Mouse (Mus musculus) forebrain, embryonic 12.5 days (tissue): ENCODE results near the gene Prkag2. TPM values are rescaled to one million over a fixed set of nuclear protein-coding genes. Genes with fewer than 3 reads are reported as not detected.
A peak's percentile ranks its signal among the peaks of the same experiment; 100 is the strongest.

Experiments used
- ATAC-seq: fragments of 200-750 bp; cut with Nextera tagmentation; 2 replicates; pipeline ENCODE4 v1.8.0; 2017; ENCODE audit warnings: moderate TSS enrichment; ENCODE audit not compliant: low FRiP score
- H3K27ac ChIP-seq: fragments of 300-500 bp; sonication (generic); 2 replicates; pipeline ENCODE4 v1.5.1; 2016; ENCODE audit warnings: mild to moderate bottlenecking
- H3K27me3 ChIP-seq: fragments of 300-500 bp; sonication (generic); 2 replicates; pipeline ENCODE4 v1.6.1; 2016; ENCODE audit warnings: mild to moderate bottlenecking
- H3K36me3 ChIP-seq: fragments of 300-500 bp; sonication (generic); replicated peaks from 2 replicates; pipeline ENCODE4 v1.6.1; 2016; ENCODE audit warnings: mild to moderate bottlenecking
- H3K4me1 ChIP-seq: fragments of 300-500 bp; sonication (generic); 2 replicates; pipeline ENCODE4 v1.6.1; 2016
- H3K4me2 ChIP-seq: fragments of 300-500 bp; sonication (generic); 2 replicates; pipeline ENCODE4 v1.6.1; 2016; ENCODE audit warnings: mild to moderate bottlenecking, moderate library complexity
- H3K4me3 ChIP-seq: fragments of 300-500 bp; sonication (generic); replicated peaks from 2 replicates; pipeline ENCODE4 v1.5.1; 2016; ENCODE audit warnings: mild to moderate bottlenecking
- H3K9ac ChIP-seq: fragments of 300-500 bp; sonication (generic); 2 replicates; pipeline ENCODE4 v1.6.1; 2016; ENCODE audit warnings: mild to moderate bottlenecking
- H3K9me3 ChIP-seq: fragments of 300-500 bp; sonication (generic); 2 replicates; pipeline ENCODE4 v1.6.1; 2016
- WGBS: fragments of 180-500 bp; shearing (Covaris S2); methylation state at CpG from one replicate; pipeline ENCODE4 v1.1.7; 2016; 5-methylcytosine and 5-hydroxymethylcytosine counted together
- polyA plus RNA-seq: library from polyadenylated mRNA; unstranded; fragments of >200 nt; fragmentation: Nextera tagmentation; extraction: Ambion mirVana; gene quantifications from 2 replicates; pipeline ENCODE4 v1.2.1, GENCODE M21; 2016

Gene Prkag2
- polyA plus RNA-seq, 1 experiment from 2014 or later, result 55.0 TPM

DNA sequence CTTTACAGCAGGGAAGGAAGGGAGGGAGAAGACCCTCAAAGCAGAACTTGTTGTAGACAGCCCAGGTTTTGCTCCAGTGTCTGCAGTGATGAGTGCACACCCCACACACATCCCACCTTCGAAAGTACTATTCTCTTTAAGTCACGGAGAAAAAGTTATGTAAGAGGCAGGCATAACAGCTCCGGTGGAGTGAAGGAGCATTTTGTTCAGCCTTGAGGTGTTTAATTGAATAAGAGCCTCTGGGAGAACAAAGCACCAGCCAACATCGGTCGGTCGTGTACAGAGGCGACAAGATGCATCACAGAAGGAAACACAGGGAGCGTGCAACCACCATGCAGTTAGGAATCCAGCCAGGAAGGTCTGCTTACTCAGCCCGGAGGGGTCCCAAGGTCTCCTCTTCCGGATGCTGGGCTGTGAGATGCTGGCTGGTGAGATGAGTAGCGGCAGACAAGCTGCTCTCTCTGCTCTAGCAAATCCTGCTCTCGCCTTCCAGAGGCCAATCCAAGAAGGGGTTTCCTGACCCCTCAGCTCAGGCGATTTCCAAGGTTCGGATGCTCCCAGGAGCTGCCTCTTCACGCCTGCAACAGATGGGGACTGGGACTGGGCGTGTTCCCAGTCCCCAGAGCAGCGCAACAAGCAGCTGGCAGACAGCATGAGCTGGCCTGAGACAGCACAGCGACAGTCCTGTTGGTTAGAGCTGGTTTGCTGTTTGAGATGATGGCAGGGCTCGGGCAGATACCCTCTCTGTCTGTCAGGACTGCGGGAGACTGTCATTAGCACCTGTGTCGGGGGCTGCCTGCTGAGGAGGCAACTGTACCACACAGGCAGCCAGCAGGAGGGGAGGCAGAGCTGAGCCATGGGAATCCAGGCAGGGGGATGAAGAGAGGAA is 41.3 kb downstream of the Prkag2 start:
- Histone ChIP-seq H3K27me3 (peaks cover 12% of the 10 kb centered on the region; the same call in 1 of the 2 replicates), H3K4me1 (peaks cover 25% of the 10 kb centered on the region), H3K4me2 (peak overlapping the region; percentile 11; the same call in 1 of the 2 replicates), H3K4me3 (no peak overlapping the region), H3K36me3 (no peaks in the 10 kb centered on the region), H3K27ac (no peak overlapping the region), H3K9me3 (no peaks in the 10 kb centered on the region), H3K9ac (no peak overlapping the region)
- ATAC-seq, result peak; percentile 45; the same call in 1 of the 2 replicates
- 22% methylated on average over 21 of the region's 21 CpGs for WGBS

DNA sequence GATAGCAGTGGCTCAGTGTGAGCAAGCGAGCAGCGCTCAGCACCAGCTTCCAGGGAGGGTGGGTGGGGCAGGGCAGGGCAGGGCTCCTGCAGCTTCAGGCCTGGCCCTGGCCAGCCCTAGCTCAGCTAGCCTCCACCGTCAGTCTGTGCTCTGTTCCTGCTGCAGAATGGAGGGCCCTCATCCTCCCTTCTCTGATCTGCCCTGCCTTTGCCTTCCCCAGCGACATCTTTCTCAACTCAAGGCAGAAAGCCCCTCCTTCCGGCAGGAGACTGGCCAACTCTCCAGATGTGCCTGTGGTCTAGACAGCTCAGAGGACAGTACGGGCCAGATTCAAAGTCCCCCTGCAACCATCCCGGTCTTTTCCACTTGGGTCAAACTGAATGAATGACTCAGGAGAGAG is 42.0 kb downstream of the Prkag2 start:
- no peak for ATAC-seq
- Histone ChIP-seq H3K27me3 (peaks cover 12% of the 10 kb centered on the region; the same call in 1 of the 2 replicates), H3K9me3 (no peaks in the 10 kb centered on the region), H3K4me1 (peaks cover 25% of the 10 kb centered on the region), H3K36me3 (no peaks in the 10 kb centered on the region), H3K27ac (no peak overlapping the region), H3K9ac (no peak overlapping the region), H3K4me2 (no peak overlapping the region), H3K4me3 (no peak overlapping the region)
- 45% methylated on average over 7 of the region's 7 CpGs for WGBS

DNA sequence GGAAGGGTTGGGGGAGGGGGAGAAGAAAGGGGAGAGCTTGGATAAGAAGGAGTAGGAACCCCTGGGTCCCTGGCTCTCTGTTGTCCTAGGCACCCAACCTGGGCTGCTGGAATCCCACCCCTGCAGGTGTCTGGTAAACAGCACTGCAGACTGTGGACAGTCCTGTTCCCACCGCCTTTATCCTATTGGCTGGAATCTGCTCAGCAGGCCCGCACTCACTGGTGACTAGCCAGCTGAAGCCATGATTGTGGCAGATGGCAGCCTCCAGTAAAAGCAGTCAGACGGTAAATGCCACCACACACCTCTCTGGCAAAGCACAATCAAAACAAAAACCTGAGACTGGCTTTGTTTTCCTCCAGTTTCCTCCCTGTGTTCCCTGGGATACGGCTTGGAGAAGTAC is 45.2 kb downstream of the Prkag2 start:
- 39% methylated on average over 4 of the region's 4 CpGs for WGBS
- Histone ChIP-seq H3K27me3 (peaks cover 12% of the 10 kb centered on the region; the same call in 1 of the 2 replicates), H3K36me3 (no peaks in the 10 kb centered on the region), H3K4me2 (no peak overlapping the region), H3K27ac (no peak overlapping the region), H3K9ac (no peak overlapping the region), H3K4me3 (no peak overlapping the region), H3K9me3 (no peaks in the 10 kb centered on the region), H3K4me1 (peaks cover 16% of the 10 kb centered on the region)
- no peak for ATAC-seq

DNA sequence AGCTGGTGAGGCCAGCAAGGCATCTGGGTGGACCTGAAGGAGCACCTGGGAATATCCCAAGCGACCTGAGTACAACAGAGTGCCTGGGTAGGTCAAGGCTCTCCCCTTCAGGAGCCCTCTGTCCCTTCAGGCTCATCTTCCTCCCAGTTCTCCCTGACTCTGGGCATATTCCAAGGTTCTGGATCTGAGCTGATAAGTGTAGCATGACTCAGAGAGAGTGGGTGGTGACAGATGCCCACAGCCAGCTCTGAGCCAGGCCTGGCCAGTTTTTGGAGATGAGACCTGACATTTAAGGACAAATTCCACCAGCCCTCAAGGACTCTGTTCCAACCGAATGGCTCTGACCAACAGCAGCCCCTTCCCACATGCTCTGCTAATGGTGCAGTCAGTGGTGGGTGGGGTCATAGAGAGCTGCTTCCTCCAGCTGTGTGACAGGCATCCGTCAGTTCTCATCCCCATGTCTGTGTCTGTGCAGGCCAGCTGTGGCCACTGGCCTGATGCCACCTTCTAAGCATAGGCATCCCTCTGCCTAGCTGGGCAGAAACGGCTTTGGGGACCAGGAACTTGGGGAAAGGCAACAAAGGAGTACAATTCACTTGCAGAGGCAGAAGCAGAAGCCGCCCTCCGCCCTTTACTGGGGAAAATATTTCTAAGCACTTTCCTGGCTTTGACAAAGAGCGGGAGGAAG is 46.3 kb downstream of the Prkag2 start:
- Histone ChIP-seq H3K27me3 (peaks cover 7% of the 10 kb centered on the region; the same call in 1 of the 2 replicates), H3K36me3 (no peaks in the 10 kb centered on the region), H3K27ac (no peak overlapping the region), H3K9ac (no peak overlapping the region), H3K4me1 (peaks cover 12% of the 10 kb centered on the region), H3K9me3 (no peaks in the 10 kb centered on the region), H3K4me2 (no peak overlapping the region), H3K4me3 (no peak overlapping the region)
- no peak for ATAC-seq
- 79% methylated on average over 7 of the region's 7 CpGs for WGBS

DNA sequence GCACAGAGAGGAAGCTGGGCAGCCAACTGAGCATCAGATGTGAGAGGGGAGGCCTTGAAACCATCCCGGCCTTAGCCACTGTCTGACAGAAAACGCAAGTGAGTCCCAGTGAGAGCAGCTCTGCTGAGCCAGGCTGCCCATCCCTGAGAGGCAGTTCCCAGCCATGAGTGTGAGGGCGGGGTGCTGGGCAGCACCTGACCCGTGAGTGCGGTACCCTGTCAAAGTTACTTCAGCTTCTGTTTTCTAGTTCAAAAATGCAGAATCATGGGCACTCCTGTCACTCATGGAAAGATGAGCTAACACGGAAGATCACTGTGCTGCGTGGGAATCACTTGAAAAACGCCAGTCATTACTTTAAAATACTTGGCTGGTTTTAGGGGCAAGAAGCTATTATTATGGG is 49.6 kb downstream of the Prkag2 start:
- WGBS, result 65% methylated on average over 8 of the region's 8 CpGs
- Histone ChIP-seq H3K9me3 (no peaks in the 10 kb centered on the region), H3K9ac (no peak overlapping the region), H3K4me1 (0 out of 2 replicates have a peak, but pooled peaks cover 3% of the 10 kb centered on the region), H3K36me3 (no peaks in the 10 kb centered on the region), H3K4me2 (no peak overlapping the region), H3K4me3 (no peak overlapping the region), H3K27me3 (no peaks in the 10 kb centered on the region), H3K27ac (no peak overlapping the region)
- no peak for ATAC-seq

DNA sequence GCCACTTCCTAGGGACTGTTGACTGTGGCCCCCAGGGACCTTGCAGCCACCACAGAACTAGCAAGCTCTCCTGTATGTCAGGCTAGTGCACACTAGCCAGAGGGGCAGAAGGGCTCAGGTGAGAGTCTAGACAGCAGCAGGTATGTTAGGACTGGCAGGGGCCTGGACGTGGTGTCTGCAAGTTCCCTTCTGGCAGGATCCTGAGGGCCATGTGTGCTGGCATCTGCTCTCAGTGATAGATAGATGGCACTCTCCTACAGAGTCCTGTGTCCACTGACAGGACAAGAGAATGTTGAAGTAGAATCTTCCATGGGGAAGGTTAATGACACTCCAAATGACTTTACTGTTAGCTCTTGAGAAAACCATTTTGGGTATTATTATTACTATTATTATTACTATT is 52.8 kb downstream of the Prkag2 start:
- Histone ChIP-seq H3K9ac (no peak overlapping the region), H3K36me3 (no peaks in the 10 kb centered on the region), H3K9me3 (no peaks in the 10 kb centered on the region), H3K4me2 (no peak overlapping the region), H3K27ac (no peak overlapping the region), H3K4me3 (no peak overlapping the region), H3K27me3 (no peaks in the 10 kb centered on the region), H3K4me1 (no peaks in the 10 kb centered on the region)
- 74% methylated on average over 1 of the region's 1 CpGs for whole genome bisulfite sequencing
- no peak for ATAC-seq

DNA sequence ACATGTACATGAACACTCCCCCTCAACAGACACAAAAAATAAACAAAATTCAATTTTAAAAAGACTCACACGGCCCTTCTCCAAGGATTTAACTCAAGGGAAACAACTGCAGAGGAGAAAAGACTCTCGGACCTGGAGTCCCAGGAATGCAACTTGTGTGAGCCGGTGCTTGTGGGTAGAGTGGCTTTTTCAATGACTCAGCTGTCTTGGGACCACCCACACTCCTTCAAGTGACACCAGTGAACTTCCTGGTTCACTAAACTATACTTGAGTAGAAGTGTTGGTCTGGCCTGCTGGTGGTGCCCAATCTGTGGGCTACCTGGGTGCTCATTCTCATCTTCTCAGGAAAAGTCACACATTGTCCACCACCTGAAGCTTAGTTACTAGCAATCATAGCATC is 53.7 kb downstream of the Prkag2 start:
- Histone ChIP-seq H3K36me3 (no peaks in the 10 kb centered on the region), H3K4me1 (no peaks in the 10 kb centered on the region), H3K9me3 (no peaks in the 10 kb centered on the region), H3K27me3 (no peaks in the 10 kb centered on the region), H3K9ac (no peak overlapping the region), H3K4me2 (no peak overlapping the region), H3K27ac (no peak overlapping the region), H3K4me3 (no peak overlapping the region)
- no peak for ATAC-seq
- WGBS, result 84% methylated on average over 3 of the region's 3 CpGs

DNA sequence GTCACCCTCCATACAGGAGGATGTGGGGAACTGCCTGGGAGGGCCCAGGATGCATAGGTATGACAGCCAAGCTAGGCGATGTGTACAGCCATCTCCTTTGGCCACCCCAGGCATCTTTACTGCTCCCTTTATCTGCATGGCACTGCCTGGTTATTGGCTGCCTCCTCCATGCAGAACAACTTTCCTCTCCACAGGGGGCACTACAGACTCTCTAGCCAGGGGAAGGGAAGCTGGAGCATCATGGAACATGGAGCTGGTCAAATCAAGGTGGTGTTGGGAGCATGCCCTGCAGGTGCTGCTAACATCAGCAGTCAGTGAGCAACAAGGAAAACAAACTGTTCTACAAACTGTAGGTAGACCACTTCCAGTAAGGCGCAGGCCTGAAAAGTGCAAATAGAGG is 56.4 kb downstream of the Prkag2 start:
- H3K36me3 ChIP-seq, result no peaks in the 10 kb centered on the region
- no peak overlapping the region for H3K9ac ChIP-seq
- peaks cover 5% of the 10 kb centered on the region; the same call in 1 of the 2 replicates for H3K9me3 ChIP-seq
- no peak overlapping the region for H3K27ac ChIP-seq
- H3K4me3 ChIP-seq, result no peak overlapping the region
- H3K4me1 ChIP-seq, result no peaks in the 10 kb centered on the region
- no peaks in the 10 kb centered on the region for H3K27me3 ChIP-seq
- no peak for ATAC-seq
- 83% methylated on average over 2 of the region's 2 CpGs for WGBS
- H3K4me2 ChIP-seq, result no peak overlapping the region

DNA sequence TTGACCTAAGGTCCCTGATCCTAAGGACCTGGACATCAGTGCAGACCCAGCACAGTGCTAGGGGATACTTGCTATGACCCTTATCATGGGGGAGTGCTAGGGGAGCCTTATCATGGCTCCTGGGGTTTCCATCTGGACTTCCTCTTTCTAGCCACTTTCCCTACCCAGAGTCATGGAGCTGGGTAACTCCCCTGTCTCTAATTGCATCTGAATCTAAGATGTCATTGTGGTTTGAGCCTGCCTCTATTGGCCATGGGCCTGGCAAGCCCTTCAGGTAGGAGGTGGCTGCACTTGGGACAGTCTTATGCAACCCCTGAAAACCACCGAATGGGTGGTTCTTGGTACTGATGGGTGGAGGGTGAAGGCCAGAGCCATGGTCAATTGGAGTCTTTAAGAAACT is 58.5 kb downstream of the Prkag2 start:
- Histone ChIP-seq H3K27me3 (no peaks in the 10 kb centered on the region), H3K9me3 (peaks cover 5% of the 10 kb centered on the region; the same call in 1 of the 2 replicates), H3K27ac (no peak overlapping the region), H3K4me1 (no peaks in the 10 kb centered on the region), H3K4me2 (no peak overlapping the region), H3K9ac (no peak overlapping the region), H3K4me3 (no peak overlapping the region), H3K36me3 (no peaks in the 10 kb centered on the region)
- no peak for ATAC-seq
- 100% methylated on average over 1 of the region's 1 CpGs for WGBS

DNA sequence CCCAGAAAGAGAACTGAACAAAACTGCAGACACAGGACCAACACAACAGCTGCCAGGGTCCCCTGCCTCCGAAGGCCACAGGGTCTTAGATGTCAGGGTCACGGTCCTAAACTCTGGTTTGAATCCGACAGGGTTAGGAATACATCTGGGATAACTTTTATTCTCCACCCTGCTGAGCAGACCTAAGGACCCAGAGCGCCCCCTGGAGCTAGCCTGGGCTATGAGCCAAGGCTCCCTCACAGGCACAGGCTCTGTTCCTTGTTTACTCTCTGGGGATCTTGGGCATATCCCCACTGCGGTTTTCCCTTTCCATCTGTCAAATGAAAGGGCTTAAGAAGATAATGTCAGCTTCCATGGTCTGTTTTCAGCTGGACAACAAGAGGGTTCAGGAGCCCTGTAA is 59.1 kb downstream of the Prkag2 start:
- H3K4me2 ChIP-seq, result no peak overlapping the region
- no peak overlapping the region for H3K4me3 ChIP-seq

DNA sequence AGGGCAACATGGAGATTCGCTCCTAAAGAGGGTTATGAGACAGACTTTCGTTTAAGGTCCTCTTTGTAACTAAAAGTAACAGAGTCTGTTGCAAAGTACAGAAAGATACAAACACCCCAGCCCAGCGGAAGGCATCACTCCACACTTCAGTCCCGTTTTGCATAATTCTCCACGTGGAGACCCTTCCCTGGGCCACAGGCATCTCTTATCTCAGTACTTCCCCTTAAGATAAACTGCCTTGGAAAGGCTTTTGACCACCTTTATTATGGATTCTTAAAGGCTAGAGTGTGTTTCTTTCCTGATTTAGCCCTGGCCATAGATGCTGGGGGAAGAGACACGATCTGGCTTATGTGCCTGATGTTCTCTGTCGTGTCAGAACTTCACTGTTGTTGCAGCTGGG is 59.5 kb downstream of the Prkag2 start:
- H3K4me3 ChIP-seq, result no peak overlapping the region
- no peak for ATAC-seq
- no peak overlapping the region for H3K4me2 ChIP-seq
- 85% methylated on average over 7 of the region's 7 CpGs for WGBS
- no peaks in the 10 kb centered on the region for H3K36me3 ChIP-seq
- no peak overlapping the region for H3K9ac ChIP-seq
- H3K27me3 ChIP-seq, result no peaks in the 10 kb centered on the region
- H3K9me3 ChIP-seq, result peaks cover 5% of the 10 kb centered on the region; the same call in 1 of the 2 replicates
- H3K4me1 ChIP-seq, result no peaks in the 10 kb centered on the region
- H3K27ac ChIP-seq, result no peak overlapping the region

More for the DNA sequence above, 59.1 kb downstream of the Prkag2 start:
- peaks cover 5% of the 10 kb centered on the region; the same call in 1 of the 2 replicates for H3K9me3 ChIP-seq
- no peaks in the 10 kb centered on the region for H3K4me1 ChIP-seq
- H3K36me3 ChIP-seq, result no peaks in the 10 kb centered on the region
- H3K27ac ChIP-seq, result no peak overlapping the region
- 59% methylated on average over 5 of the region's 5 CpGs for WGBS
- H3K9ac ChIP-seq, result no peak overlapping the region
- H3K27me3 ChIP-seq, result no peaks in the 10 kb centered on the region
- no peak for ATAC-seq

DNA sequence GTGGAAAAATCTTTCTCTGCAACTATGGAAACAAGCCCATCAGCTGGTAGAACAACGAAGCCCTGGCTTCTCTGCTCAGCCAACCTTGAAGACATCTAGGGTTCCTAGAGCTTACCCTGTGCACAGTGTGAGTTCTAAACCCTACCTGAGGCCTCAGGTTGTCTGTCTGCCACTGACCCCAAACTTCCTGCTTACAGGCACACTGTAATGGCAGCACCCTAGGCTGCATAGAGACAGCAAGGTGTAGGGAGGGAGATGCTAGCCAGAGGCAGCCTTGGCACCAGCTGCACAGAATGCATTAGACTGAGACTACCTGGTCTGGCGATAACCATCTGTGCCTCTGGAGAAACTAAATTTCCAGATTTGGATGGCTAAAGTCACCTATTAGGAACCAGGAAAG is 61.6 kb downstream of the Prkag2 start:
- Histone ChIP-seq H3K4me2 (no peak overlapping the region), H3K9ac (no peak overlapping the region), H3K27me3 (no peaks in the 10 kb centered on the region), H3K9me3 (peaks cover 5% of the 10 kb centered on the region; the same call in 1 of the 2 replicates), H3K4me3 (no peak overlapping the region), H3K36me3 (no peaks in the 10 kb centered on the region), H3K27ac (no peak overlapping the region), H3K4me1 (no peaks in the 10 kb centered on the region)
- WGBS, result 95% methylated on average over 2 of the region's 2 CpGs
- ATAC-seq, result no peak
